Mouse (Mus musculus): ENCODE results near the gene Bicc1. TPM values are rescaled to one million over a fixed set of nuclear protein-coding genes. Genes with fewer than 3 reads are reported as not detected.

Bicc1 gene
- polyA plus RNA-seq, 1 experiment = 3.2 TPM

DNA sequence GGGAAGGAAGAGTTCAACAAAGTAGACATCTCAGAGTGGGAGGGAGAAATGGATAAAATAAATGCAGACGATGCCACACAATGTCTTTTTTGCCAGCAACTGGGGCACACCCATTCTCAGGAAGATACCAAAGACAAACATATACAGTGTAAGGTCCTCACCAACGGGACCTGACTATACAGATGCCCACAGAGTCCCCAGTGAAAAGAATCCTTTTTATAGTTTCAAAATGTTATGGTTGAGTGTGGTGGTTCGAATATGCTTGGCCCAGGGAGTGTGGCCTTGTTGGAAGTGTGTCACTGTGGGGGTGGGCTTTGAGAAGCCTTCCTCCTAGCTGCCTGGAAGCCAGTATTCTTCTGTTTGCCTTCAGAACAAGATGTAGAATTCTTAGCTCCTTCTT lies 223.5 kb downstream of the Bicc1 start:
- no peaks in the 10 kb centered on the region for H3K36me3 ChIP-seq (ENCODE audit: control insufficient read depth, insufficient read depth, low read length)

DNA sequence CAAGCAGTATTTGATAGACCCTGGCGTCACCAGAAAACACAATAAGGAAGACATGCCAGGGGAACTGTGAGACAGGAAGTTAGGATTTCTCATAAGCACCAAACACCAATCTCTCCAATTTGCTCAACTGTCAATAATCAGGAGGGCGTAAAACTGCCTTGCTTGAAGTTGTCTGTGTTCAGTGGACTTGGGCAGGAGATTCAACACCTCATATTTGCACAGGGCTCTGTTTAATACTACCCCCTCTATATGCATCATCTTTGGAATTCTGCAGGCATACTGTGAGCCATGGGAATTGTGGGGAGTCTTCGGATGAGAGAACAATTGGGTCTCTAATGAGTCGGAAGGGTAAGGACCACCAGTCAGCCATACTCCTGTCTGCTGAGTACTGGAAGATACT lies 233.4 kb downstream of the Bicc1 start:
- Histone ChIP-seq H3K4me3 (ENCODE audit: control insufficient read depth, low read depth, low read length) (no peak overlapping the region), H3K27me3 (ENCODE audit: control insufficient read depth, insufficient read depth, low read length) (no peaks in the 10 kb centered on the region), H3K27ac (ENCODE audit: control insufficient read depth, insufficient read depth, low read depth, low read length) (no peak overlapping the region), H3K36me3 (ENCODE audit: control insufficient read depth, insufficient read depth, low read length) (no peaks in the 10 kb centered on the region), H3K4me1 (ENCODE audit: control insufficient read depth, insufficient read depth, low read length) (no peaks in the 10 kb centered on the region)
- TF ChIP-seq CTCF (IDR thresholded peaks at IDR 0.05; ENCODE audit: control insufficient read depth, insufficient read depth, insufficient replicate concordance, low read depth, low read length) = no peak
- TF ChIP-seq POLR2A (IDR thresholded peaks at IDR 0.05; ENCODE audit: control insufficient read depth, low read depth, low read length) = no peak

More for the DNA sequence above, 223.5 kb downstream of the Bicc1 start:
- TF ChIP-seq CTCF (IDR thresholded peaks at IDR 0.05; ENCODE audit: control insufficient read depth, insufficient read depth, insufficient replicate concordance, low read depth, low read length) (no peak), POLR2A (IDR thresholded peaks at IDR 0.05; ENCODE audit: control insufficient read depth, low read depth, low read length) (no peak)
- Histone ChIP-seq H3K4me3 (ENCODE audit: control insufficient read depth, low read depth, low read length) (no peak overlapping the region), H3K27me3 (ENCODE audit: control insufficient read depth, insufficient read depth, low read length) (no peaks in the 10 kb centered on the region), H3K4me1 (ENCODE audit: control insufficient read depth, insufficient read depth, low read length) (no peaks in the 10 kb centered on the region; the same call in 1 of the 2 replicates), H3K27ac (ENCODE audit: control insufficient read depth, insufficient read depth, low read depth, low read length) (no peak overlapping the region)

DNA sequence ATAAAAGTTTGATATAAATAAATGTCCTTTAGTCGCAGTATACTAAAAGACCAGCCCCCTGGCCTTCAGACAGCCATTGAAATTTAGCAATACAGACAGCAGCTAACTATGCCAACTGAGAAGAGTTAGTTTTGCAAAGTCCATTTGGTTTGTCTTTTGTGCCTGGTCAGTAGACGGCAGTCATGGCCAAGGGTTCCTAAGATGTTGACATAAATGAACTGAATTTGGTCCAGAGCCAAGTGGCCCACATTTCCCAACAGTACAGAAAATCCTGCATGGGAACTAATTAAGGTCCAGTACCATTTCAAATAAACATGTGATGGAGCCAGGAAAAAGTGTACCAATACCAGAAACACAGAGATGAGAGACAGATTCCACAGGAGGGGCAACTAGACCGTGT lies 235.2 kb downstream of the Bicc1 start:
- H3K36me3 ChIP-seq (ENCODE audit: control insufficient read depth, insufficient read depth, low read length) = no peaks in the 10 kb centered on the region
- no peaks in the 10 kb centered on the region for H3K27me3 ChIP-seq (ENCODE audit: control insufficient read depth, insufficient read depth, low read length)
- H3K4me1 ChIP-seq (ENCODE audit: control insufficient read depth, insufficient read depth, low read length) = no peaks in the 10 kb centered on the region
- H3K4me3 ChIP-seq (ENCODE audit: control insufficient read depth, low read depth, low read length) = no peak overlapping the region
- TF ChIP-seq CTCF (IDR thresholded peaks at IDR 0.05; ENCODE audit: control insufficient read depth, insufficient read depth, insufficient replicate concordance, low read depth, low read length) (no peak), POLR2A (IDR thresholded peaks at IDR 0.05; ENCODE audit: control insufficient read depth, low read depth, low read length) (no peak)
- no peak overlapping the region for H3K27ac ChIP-seq (ENCODE audit: control insufficient read depth, insufficient read depth, low read depth, low read length)

DNA sequence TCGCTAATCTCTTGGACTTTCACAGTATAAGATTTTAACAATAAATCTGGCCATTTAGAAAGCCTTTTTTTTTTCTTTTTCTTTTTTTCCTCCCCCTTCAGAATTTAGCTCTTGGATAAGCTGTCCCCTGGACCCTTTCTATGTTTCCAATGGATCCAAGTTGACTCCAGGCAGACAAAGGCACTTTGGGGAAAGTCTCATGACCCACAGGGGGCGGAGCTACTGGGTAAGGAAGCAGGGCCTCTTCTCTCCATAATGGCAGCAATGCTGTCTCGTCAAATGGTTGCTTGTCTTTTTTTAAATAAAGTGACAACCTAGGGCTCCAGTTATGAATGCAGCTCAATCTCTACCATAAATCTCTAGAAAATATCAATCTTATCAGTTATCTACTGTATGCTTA lies 235.6 kb downstream of the Bicc1 start:
- Histone ChIP-seq H3K4me1 (ENCODE audit: control insufficient read depth, insufficient read depth, low read length) (no peaks in the 10 kb centered on the region), H3K36me3 (ENCODE audit: control insufficient read depth, insufficient read depth, low read length) (no peaks in the 10 kb centered on the region), H3K27ac (ENCODE audit: control insufficient read depth, insufficient read depth, low read depth, low read length) (no peak overlapping the region), H3K4me3 (ENCODE audit: control insufficient read depth, low read depth, low read length) (no peak overlapping the region), H3K27me3 (ENCODE audit: control insufficient read depth, insufficient read depth, low read length) (no peaks in the 10 kb centered on the region)
- no peak for TF ChIP-seq POLR2A (IDR thresholded peaks at IDR 0.05; ENCODE audit: control insufficient read depth, low read depth, low read length)
- TF ChIP-seq CTCF (IDR thresholded peaks at IDR 0.05; ENCODE audit: control insufficient read depth, insufficient read depth, insufficient replicate concordance, low read depth, low read length) = no peak

DNA sequence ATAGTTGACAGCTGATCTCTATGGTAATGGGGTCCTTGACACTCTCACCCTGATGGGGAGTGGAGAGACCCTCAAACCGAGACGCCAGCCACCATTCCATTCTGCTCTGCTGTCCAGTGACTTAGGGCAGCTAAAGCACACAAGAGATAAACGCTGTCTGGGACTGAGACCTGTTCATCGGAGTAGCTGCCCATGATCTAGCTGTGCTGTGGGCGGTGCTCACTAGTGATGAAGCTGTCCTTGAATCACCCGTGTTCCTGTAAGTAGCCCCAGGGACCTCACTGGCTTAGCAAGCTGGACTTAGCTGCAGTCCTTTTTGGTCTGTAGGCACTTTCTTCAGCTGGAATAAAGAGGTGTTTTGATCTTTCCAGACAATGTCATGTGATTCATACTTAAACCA lies 238.0 kb downstream of the Bicc1 start:
- H3K4me3 ChIP-seq (ENCODE audit: control insufficient read depth, low read depth, low read length) = no peak overlapping the region
- TF ChIP-seq POLR2A (IDR thresholded peaks at IDR 0.05; ENCODE audit: control insufficient read depth, low read depth, low read length) (no peak), CTCF (IDR thresholded peaks at IDR 0.05; ENCODE audit: control insufficient read depth, insufficient read depth, insufficient replicate concordance, low read depth, low read length) (no peak)
- no peaks in the 10 kb centered on the region for H3K27me3 ChIP-seq (ENCODE audit: control insufficient read depth, insufficient read depth, low read length)
- H3K36me3 ChIP-seq (ENCODE audit: control insufficient read depth, insufficient read depth, low read length) = no peaks in the 10 kb centered on the region
- H3K27ac ChIP-seq (ENCODE audit: control insufficient read depth, insufficient read depth, low read depth, low read length) = no peak overlapping the region
- H3K4me1 ChIP-seq (ENCODE audit: control insufficient read depth, insufficient read depth, low read length) = no peaks in the 10 kb centered on the region

DNA sequence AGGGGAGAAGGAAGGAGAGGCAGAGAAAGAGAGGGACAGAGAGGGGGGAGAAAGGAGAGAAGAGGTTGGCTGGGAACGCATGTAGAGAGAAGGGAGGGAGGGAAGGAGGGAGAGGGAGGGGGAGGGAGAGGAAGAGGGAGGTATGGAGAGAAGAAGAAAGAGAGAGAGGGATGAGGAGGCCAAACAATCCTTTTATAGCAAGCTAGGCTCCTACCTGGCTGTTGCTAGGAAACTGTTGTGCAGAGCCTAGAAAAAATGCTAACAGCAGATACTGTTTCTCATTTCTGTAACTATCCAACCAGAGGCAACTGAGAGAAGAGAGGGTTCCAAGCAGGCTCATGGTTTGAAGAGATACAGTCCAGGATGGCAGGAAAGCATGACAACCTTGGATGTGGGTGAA lies 239.6 kb downstream of the Bicc1 start:
- Histone ChIP-seq H3K4me3 (ENCODE audit: control insufficient read depth, low read depth, low read length) (no peak overlapping the region), H3K36me3 (ENCODE audit: control insufficient read depth, insufficient read depth, low read length) (no peaks in the 10 kb centered on the region), H3K4me1 (ENCODE audit: control insufficient read depth, insufficient read depth, low read length) (no peaks in the 10 kb centered on the region), H3K27ac (ENCODE audit: control insufficient read depth, insufficient read depth, low read depth, low read length) (no peak overlapping the region), H3K27me3 (ENCODE audit: control insufficient read depth, insufficient read depth, low read length) (no peaks in the 10 kb centered on the region)
- no peak for TF ChIP-seq CTCF (IDR thresholded peaks at IDR 0.05; ENCODE audit: control insufficient read depth, insufficient read depth, insufficient replicate concordance, low read depth, low read length)
- no peak for TF ChIP-seq POLR2A (IDR thresholded peaks at IDR 0.05; ENCODE audit: control insufficient read depth, low read depth, low read length)

DNA sequence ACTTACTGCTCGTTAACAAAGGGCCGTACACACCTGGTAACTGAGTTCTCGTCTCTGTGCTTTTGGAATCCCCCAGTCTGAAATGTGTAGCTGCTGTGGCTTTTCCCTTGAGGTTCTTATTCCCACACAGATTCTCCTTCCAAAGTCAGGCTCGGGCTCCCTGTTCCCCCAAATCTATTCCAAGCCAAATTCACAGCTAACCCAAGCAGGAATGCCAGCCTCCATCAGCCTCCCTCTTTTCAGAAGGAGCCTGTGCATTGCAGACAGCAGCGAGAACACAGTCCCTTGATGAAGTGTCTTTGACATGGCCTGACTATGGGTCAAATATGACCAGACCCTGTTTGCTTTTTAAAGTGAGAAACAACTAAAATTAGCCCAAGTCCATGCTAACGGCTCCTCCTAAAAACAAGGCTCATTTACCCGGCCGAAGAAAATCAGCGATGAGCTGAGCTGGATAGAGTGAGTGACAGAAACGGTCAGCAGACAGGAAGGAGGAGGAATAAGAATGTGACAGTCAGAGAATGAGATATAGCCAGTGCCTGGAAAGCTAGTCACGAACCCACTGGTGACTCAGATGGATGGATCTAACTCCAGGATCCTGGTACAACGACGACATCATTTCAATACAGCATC lies 240.4 kb downstream of the Bicc1 start:
- no peaks in the 10 kb centered on the region for H3K4me1 ChIP-seq (ENCODE audit: control insufficient read depth, insufficient read depth, low read length)
- no peaks in the 10 kb centered on the region for H3K36me3 ChIP-seq (ENCODE audit: control insufficient read depth, insufficient read depth, low read length)
- no peak for TF ChIP-seq POLR2A (IDR thresholded peaks at IDR 0.05; ENCODE audit: control insufficient read depth, low read depth, low read length)
- no peak for TF ChIP-seq CTCF (IDR thresholded peaks at IDR 0.05; ENCODE audit: control insufficient read depth, insufficient read depth, insufficient replicate concordance, low read depth, low read length)
- H3K27me3 ChIP-seq (ENCODE audit: control insufficient read depth, insufficient read depth, low read length) = no peaks in the 10 kb centered on the region
- H3K4me3 ChIP-seq (ENCODE audit: control insufficient read depth, low read depth, low read length) = no peak overlapping the region
- no peak overlapping the region for H3K27ac ChIP-seq (ENCODE audit: control insufficient read depth, insufficient read depth, low read depth, low read length)
